ENCODE assay signal across 11 mouse cellular contexts in the genomic region with DNA sequence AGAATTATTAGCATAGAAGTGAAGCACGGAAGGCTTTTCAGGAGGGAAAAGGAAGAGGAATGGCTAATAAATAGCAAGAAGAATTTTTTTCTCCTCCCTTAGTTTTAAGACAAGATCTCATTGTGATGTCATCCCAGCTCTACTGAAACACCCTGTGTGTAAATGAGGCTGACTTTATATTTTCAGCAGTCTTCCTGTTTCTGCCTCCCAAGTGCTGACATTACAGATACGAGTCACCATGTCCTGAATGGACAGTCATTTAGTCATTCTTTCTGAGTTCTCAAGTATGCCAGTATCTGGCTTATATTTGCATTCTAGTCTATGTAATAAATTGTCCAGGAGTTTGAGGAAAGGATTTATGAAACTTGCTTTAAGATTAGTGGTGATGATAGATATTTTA. TPM values are rescaled to one million over a fixed set of nuclear protein-coding genes. Genes with fewer than 3 reads are reported as not detected.
DNase-seq lines count a peak whose midpoint lies in the region; ATAC-seq and TF ChIP-seq lines count a peak whose summit lies in the region.
"Had no signal": no experiment of that assay in that cellular context is flagged by ENCODE, and none has a peak within 500 bp of the region (broad histone marks: within the 10 kb centered on the region; RNA-seq: fewer than 3 reads in every experiment).

No protein-coding gene starts in this region.

- no peak for ATAC-seq in liver, postnatal 0 days
- ATAC-seq: forebrain, embryonic 14.5 days had no signal

- TF ChIP-seq RAD21 in MEL (IDR thresholded peaks at IDR 0.05; ENCODE audit: low read depth, low read length): no peak

- no peak overlapping the region for H3K4me3 ChIP-seq in kidney, adult 2 months (ENCODE audit: insufficient read depth, low read depth, low read length)
- H3K4me3 ChIP-seq in MEL (ENCODE audit: control insufficient read depth in 1 of 2, insufficient read depth in 1 of 2, low read depth in 2 of 2, low read length in 2 of 2): no peak overlapping the region
- no peak overlapping the region for H3K4me3 ChIP-seq in liver, postnatal 0 days (ENCODE audit: low read depth, low read length)
- H3K4me3 ChIP-seq: left cerebral cortex, adult 2 months had no signal

- H3K79me2 ChIP-seq in MEL (ENCODE audit: control insufficient read depth, insufficient read depth, low read length, poor library complexity): peaks cover 72% of the 10 kb centered on the region

- no peak for DNase-seq in kidney, adult 2 months
- no peak for DNase-seq in kidney, adult 18-20 months
- peak; percentile 13 for DNase-seq in CD4-positive helper T cell, adult 2 months (ENCODE audit: low read depth, low spot score)
- peak; percentile 60 for DNase-seq in MEL (ENCODE audit: low read depth, low spot score)
- DNase-seq in liver, postnatal 0 days: no peak
- DNase-seq in urinary bladder, postnatal 4 days (ENCODE audit: low spot score in 2 of 2): no peak
- DNase-seq in embryo, embryonic 9.5 days (ENCODE audit: extremely low spot score): no peak
- DNase-seq: kidney, adult 9 months; lung, postnatal 14 days had no signal

- peaks cover 33% of the 10 kb centered on the region for H3K4me1 ChIP-seq in kidney, adult 2 months (ENCODE audit: control insufficient read depth, insufficient read depth, low read length)
- H3K4me1 ChIP-seq in MEL (ENCODE audit: control insufficient read depth in 1 of 2, insufficient read depth in 2 of 2, low read length in 2 of 2): peaks cover 26 to 27% of the 10 kb centered on the region in 2 experiments
- peaks cover 36% of the 10 kb centered on the region for H3K4me1 ChIP-seq in liver, postnatal 0 days (ENCODE audit: insufficient read depth)

- no peak for TF ChIP-seq EP300 in MEL (IDR thresholded peaks at IDR 0.05; ENCODE audit: low read depth in 1 of 2, low read length in 2 of 2)
- TF ChIP-seq EP300 in liver, postnatal 0 days (IDR thresholded peaks at IDR 0.05; ENCODE audit: low read depth): no peak

- H3K9ac ChIP-seq in MEL (ENCODE audit: control insufficient read depth, low read depth, low read length, poor library complexity, severe bottlenecking): no peak overlapping the region
- no peak overlapping the region; the same call in 1 of the 2 replicates for H3K9ac ChIP-seq in liver, postnatal 0 days (replicated peaks)

- H3K4me2 ChIP-seq in liver, postnatal 0 days (ENCODE audit: low read depth, low read length): peak overlapping the region; percentile 76

- 0 out of 2 replicates have a peak overlapping the region, but pooled peaks have one; percentile 13 for H3K27ac ChIP-seq in kidney, adult 2 months (ENCODE audit: insufficient read depth, low read depth, low read length)
- H3K27ac ChIP-seq in MEL (ENCODE audit: control insufficient read depth, low read depth, low read length): no peak overlapping the region
- H3K27ac ChIP-seq in liver, postnatal 0 days (ENCODE audit: low read depth): no peak overlapping the region
- H3K27ac ChIP-seq: left cerebral cortex, adult 2 months had no signal

- TF ChIP-seq CTCF in kidney, adult 2 months (conservative IDR thresholded peaks at IDR 0.05; ENCODE audit: insufficient read depth, insufficient read length, low read depth, low read length): no peak
- TF ChIP-seq CTCF in MEL (IDR thresholded peaks at IDR 0.05 in 2 of 3, conservative IDR thresholded peaks at IDR 0.05 in 1 of 3; ENCODE audit: control insufficient read depth in 1 of 3, insufficient read depth in 1 of 3, low read depth in 2 of 3, low read length in 3 of 3, poor library complexity in 1 of 3, severe bottlenecking in 1 of 3): no peak
- no peak for TF ChIP-seq CTCF in liver, postnatal 0 days (IDR thresholded peaks at IDR 0.05; ENCODE audit: low read depth)

- no peak for TF ChIP-seq POLR2A in kidney, adult 2 months (IDR thresholded peaks at IDR 0.05; ENCODE audit: low read depth, low read length)
- TF ChIP-seq POLR2A in MEL (IDR thresholded peaks at IDR 0.05; ENCODE audit: control insufficient read depth in 1 of 2, insufficient read depth in 1 of 2, low read depth in 1 of 2, low read length in 2 of 2, poor library complexity in 1 of 2): no peak

- H3K9me3 ChIP-seq in MEL (replicated peaks; ENCODE audit: insufficient read depth, low read length): no peaks in the 10 kb centered on the region
- H3K9me3 ChIP-seq in liver, postnatal 0 days (ENCODE audit: low read length): no peaks in the 10 kb centered on the region

- no peaks in the 10 kb centered on the region for H3K36me3 ChIP-seq in kidney, adult 2 months (ENCODE audit: control insufficient read depth, insufficient read depth, low read length)
- H3K36me3 ChIP-seq in MEL (ENCODE audit: control insufficient read depth in 1 of 2, insufficient read depth in 2 of 2, low read length in 2 of 2): peaks cover 9 to 61% of the 10 kb centered on the region in 2 experiments
- peaks cover 12% of the 10 kb centered on the region for H3K36me3 ChIP-seq in liver, postnatal 0 days (replicated peaks; ENCODE audit: insufficient read depth, low read length)

- no peaks in the 10 kb centered on the region for H3K27me3 ChIP-seq in kidney, adult 2 months (replicated peaks; ENCODE audit: control insufficient read depth, insufficient read depth, low read length)
- no peaks in the 10 kb centered on the region for H3K27me3 ChIP-seq in MEL (ENCODE audit: control insufficient read depth in 1 of 2, insufficient read depth in 2 of 2, low read length in 2 of 2)
- no peaks in the 10 kb centered on the region for H3K27me3 ChIP-seq in liver, postnatal 0 days (ENCODE audit: insufficient read depth, low read length)

- 5% methylated on average over 2 of the region's 2 CpGs for WGBS in kidney, adult 2 months
- 53% methylated on average over 2 of the region's 2 CpGs for WGBS in liver, postnatal 0 days (ENCODE audit: insufficient replicate concordance)

TF ChIP-seq in MEL, 35 proteins besides CTCF, POLR2A, EP300 and RAD21:
- TF ChIP-seq SIN3A (IDR thresholded peaks at IDR 0.05; ENCODE audit: low read length): 0 out of 2 replicates have a peak, but pooled peaks have one; percentile 6
- TF ChIP-seq USF2 (IDR thresholded peaks at IDR 0.05; ENCODE audit: borderline replicate concordance in 1 of 2, insufficient read depth in 1 of 2, low read depth in 1 of 2, low read length in 2 of 2): no peak
- no peak for TF ChIP-seq BHLHE40 (IDR thresholded peaks at IDR 0.05; ENCODE audit: borderline replicate concordance, low read depth, low read length)
- TF ChIP-seq E2F4 (IDR thresholded peaks at IDR 0.05; ENCODE audit: borderline replicate concordance, low read depth, low read length): no peak
- TF ChIP-seq GATA1 (IDR thresholded peaks at IDR 0.05; ENCODE audit: low read depth, low read length): no peak
- no peak for TF ChIP-seq UBTF (IDR thresholded peaks at IDR 0.05; ENCODE audit: borderline replicate concordance, insufficient read depth, low read depth, low read length)
- no peak for TF ChIP-seq JUND (IDR thresholded peaks at IDR 0.05; ENCODE audit: low read depth, low read length)

RNA-seq across cellular contexts. Expression of gene Rab1a, which starts 3.1 kb away (rescaled TPM):
- polyA plus RNA-seq in kidney, adult 2 months (2012; rRNA removed): 97.5 and 119 TPM in 2 replicates
- 79.5 and 83.9 TPM in 2 replicates for total RNA-seq in MEL (2012; rRNA removed)
- polyA plus RNA-seq in MEL (2012; ENCODE audit: insufficient read depth in 1 of 2, insufficient read length in 2 of 2, low read depth in 1 of 2, low replicate concordance in 2 of 2, missing spikeins in 1 of 2): 100 to 1,000 TPM; 139 to 336 TPM
- polyA plus RNA-seq in liver, postnatal 0 days (2015; fragmentation: Nextera tagmentation; extraction: Ambion mirVana): 141 and 143 TPM in 2 replicates

RNA-seq across cellular contexts. Expression of gene Cep68, which starts 44.9 kb away (rescaled TPM):
- 15.4 and 17.4 TPM in 2 replicates for polyA plus RNA-seq in kidney, adult 2 months (2012; rRNA removed)
- total RNA-seq in MEL (2012; rRNA removed): 20.0 and 22.2 TPM in 2 replicates
- 10 to 100 TPM in 1 of 2 experiments, not detected in 1; 24.7 TPM for polyA plus RNA-seq in MEL (2012; ENCODE audit: insufficient read depth in 1 of 2, insufficient read length in 2 of 2, low read depth in 1 of 2, low replicate concordance in 2 of 2, missing spikeins in 1 of 2)
- polyA plus RNA-seq in liver, postnatal 0 days (2015; fragmentation: Nextera tagmentation; extraction: Ambion mirVana): 4.8 and 4.9 TPM in 2 replicates

Comparison
In these comparisons a context has a peak if more than half of its experiments do, and no peak if none do; other contexts are left out.
1. DNase-seq: peak in CD4-positive helper T cell, adult 2 months (single experiment) and MEL (single experiment); none in kidney, adult 2 months (single experiment), kidney, adult 18-20 months (single experiment), liver, postnatal 0 days (single experiment), urinary bladder, postnatal 4 days (0 of 2) and embryo, embryonic 9.5 days (single experiment).